Mouse (Mus musculus) large intestine, adult 2 months (tissue): ENCODE results near the gene Cdc16. TPM values are rescaled to one million over a fixed set of nuclear protein-coding genes. Genes with fewer than 3 reads are reported as not detected.

ENCODE experiments used
- DNase-seq: peaks from one replicate; pipeline ENCODE4 v3.0.0-alpha.2; 2012; ENCODE audit warnings: low read depth, low spot score
- WGBS: fragments of 180-500 bp; shearing (Covaris S2); methylation state at CpG from one replicate; pipeline ENCODE4 v1.1.7; 2018; 5-methylcytosine and 5-hydroxymethylcytosine counted together
- polyA plus RNA-seq: library from polyadenylated mRNA; depleted of rRNA; stranded (reverse); fragments of >200 nt; gene quantifications from 2 replicates; pipeline ENCODE4 v1.2.3, GENCODE M21; 2012; rRNA removed

The Cdc16 gene
- polyA plus RNA-seq, 1 experiment, result 20.7 TPM

- 43% methylated on average over 11 of the region's 11 CpGs for WGBS
- no peak for DNase-seq
Measured at GRCm38 (mm10) chr8:13793746-13794101, 36.2 kb downstream of the Cdc16 start.

DNA sequence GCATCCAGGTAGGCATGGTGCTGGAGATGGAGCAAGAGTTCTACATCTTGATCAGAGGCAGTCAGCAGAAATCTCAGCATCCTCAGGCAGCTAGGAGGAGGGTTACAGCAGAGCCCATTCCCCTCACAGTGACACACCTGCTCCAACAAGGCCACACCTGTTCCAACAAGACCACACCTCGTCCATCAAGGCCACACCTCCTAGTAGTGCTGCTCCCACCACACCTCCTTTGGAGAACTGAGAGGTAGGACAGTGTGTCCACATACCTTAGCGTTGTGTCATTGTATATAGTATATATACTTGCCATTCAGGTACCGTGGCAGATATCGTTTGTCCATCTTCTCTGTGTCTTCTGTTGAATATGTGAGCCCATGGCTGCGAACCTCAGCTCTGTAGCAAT, 40.2 kb downstream of the Cdc16 start:
- DNase-seq, result peak; percentile 43
- WGBS, result 57% methylated on average over 5 of the region's 5 CpGs

DNA sequence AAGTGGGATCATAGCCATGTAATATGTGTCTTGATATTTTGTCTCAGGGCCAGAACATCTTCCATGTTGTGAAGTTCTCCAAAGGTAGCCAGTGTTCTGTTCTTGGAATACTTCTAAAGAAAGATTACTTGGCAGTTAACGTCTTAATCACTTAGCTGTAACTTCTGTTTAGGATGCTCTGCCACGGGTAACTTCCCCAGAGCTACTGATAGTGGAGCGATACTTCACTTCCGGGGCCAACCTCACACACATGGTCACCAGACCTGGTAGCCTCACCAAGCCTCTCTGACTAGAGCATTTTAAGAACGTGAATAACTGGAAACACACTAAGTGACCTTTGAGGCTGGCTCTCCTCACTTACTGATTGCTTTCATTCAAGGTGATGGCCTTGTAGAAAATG, 42.1 kb downstream of the Cdc16 start:
- DNase-seq, result no peak
- WGBS, result 92% methylated on average over 5 of the region's 5 CpGs

- no peak for DNase-seq
- 38% methylated on average over 7 of the region's 7 CpGs for WGBS
Measured at GRCm38 (mm10) chr8:13828598-13829172, 71.2 kb downstream of the Cdc16 start.

Other genes starting within 250 kb of the Cdc16 start
- gene 1700029H14Rik, start 195.2 kb upstream of the Cdc16 start, polyA plus RNA-seq, result 0.07 TPM in 1 of 2 replicates, not detected in the other
- gene Rasa3, start 80.1 kb upstream of the Cdc16 start, polyA plus RNA-seq, result 20.5 and 24.6 TPM in 2 replicates
- gene Cfap97d2, start 51.8 kb upstream of the Cdc16 start, polyA plus RNA-seq, result 0.12 and 0.15 TPM in 2 replicates
- gene Upf3a, start 27.9 kb downstream of the Cdc16 start, polyA plus RNA-seq, result 5.4 and 7.0 TPM in 2 replicates
- gene AF366264, start 80.7 kb downstream of the Cdc16 start, polyA plus RNA-seq, result not detected in 2 replicates
- gene Champ1, start 112.0 kb downstream of the Cdc16 start, polyA plus RNA-seq, result 5.3 and 7.5 TPM in 2 replicates
- gene Coprs, start 132.6 kb downstream of the Cdc16 start, polyA plus RNA-seq, result 15.1 and 18.1 TPM in 2 replicates